Mouse (Mus musculus) heart, postnatal 14 days (tissue): ENCODE data around the gene Cog8. TPM values are rescaled to one million over a fixed set of nuclear protein-coding genes. Genes with fewer than 3 reads are reported as not detected.
"Not testable (repeated sequence)": the region's sequence is repeated elsewhere in the genome, so short reads cannot be mapped to it uniquely, and the experiment has no call there.

Experiments used
- DNase-seq, 2 experiments: peaks; one replicate each; pipeline ENCODE4 v3.0.0; 2021 to 2022
- intact Hi-C: fragments of 180-260 bp; cut with DNase I; formaldehyde crosslinking; loops from one replicate; pipeline ENCODE4 v1.15.1; 2025
- total RNA-seq, 2 experiments: library from RNA; stranded (reverse); gene quantifications; 2 replicates each; pipeline ENCODE4 v1.2.3; 2021

The Cog8 gene
- total RNA-seq, 2 experiments from 2014 or later = 18.6 to 18.9 TPM

DNA sequence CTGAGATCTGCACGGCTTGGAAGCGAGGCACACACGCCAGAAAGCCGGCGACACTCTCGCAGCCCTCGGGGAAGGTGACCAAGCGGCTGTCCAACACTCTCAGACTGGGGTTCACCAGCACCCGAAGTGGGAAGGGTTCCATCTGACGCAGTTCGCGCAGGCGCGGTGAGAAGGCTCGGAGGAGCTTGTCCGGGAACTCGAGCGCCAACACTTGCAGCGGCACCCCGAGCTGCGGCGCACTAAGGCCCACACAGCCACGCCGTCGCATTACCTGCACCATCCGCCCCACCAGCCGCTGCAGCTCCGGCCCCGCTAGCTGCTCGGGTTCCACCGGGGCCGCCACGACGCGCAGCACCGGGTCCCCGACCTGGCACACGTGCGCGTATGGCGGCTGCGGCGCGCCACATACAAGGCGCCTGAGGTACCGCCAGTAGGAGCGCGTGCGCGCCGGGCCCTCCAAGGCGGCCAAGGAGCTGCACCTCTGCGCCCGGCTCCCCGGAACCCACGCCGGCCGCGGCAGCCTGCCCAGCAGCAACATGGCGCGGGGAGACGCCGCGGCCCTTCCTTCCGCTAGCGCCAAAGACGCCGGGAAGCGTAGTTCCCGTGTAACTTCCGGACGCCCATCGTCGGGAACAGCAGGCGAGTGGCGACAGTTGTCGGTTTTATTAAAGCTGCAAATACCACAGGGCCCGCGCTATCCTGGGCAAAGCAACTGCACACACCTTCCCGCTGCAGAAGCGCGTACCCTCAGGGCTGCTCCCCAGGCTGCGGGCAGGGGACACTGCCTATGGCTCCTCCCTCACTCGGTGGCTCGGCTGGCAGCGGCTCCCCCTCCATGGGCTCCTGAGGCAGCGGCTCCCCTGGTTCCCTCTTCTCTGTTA, 8.2 kb downstream of the Cog8 start, which contains the start of gene Pdf:
TSS of gene Pdf (minus strand) at position 554 of the 881 bp plus-strand sequence.
- intact Hi-C loops = loop anchor here (2.0 kb wide), 1 partner anchor 18 kb away; the partner anchor contains the start of gene Vps4a
- peak; percentile 84 to 87 for DNase-seq

DNA sequence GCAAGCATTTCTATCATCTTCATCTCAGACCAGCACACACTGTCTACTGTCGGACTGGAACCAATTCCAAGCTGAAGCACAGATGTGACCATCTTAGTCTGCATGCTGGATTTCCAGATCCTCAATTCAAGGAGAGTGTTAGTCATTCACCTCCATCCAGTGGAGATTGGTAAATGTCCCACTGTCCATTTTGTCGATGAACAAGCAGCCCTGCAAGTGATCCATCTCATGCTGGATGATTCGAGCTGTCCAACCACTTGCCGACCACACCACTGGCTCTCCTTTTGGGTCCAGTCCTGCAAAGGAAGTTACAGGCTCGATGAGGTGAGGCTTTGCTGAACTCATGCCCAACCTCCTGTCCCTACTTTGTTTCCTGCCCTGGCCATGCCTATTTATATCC, 9.5 kb downstream of the Cog8 start:
- intact Hi-C loops = no loop called here
- DNase-seq = no peak

DNA sequence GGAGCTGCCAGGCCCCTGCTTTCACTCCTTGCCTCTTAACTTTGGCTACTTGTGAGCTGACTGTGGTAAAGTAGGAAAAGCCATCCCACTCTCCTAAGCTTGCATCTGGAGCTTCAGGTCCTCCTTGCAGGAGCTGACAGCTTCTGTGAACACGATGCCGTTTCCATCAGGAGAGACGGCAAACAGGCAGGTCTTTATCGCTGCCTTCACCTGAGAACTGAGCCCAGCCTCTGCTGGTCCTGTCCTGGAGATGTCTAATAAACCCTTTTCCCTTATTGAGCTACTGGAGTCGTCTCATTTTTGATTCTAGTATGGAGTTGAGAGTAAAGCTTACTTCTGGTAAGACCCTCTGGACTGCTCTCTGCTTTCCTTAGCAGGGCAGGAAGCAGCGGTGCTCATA, 11.0 kb downstream of the Cog8 start:
- intact Hi-C loops = no loop called here
- DNase-seq = no peak

DNA sequence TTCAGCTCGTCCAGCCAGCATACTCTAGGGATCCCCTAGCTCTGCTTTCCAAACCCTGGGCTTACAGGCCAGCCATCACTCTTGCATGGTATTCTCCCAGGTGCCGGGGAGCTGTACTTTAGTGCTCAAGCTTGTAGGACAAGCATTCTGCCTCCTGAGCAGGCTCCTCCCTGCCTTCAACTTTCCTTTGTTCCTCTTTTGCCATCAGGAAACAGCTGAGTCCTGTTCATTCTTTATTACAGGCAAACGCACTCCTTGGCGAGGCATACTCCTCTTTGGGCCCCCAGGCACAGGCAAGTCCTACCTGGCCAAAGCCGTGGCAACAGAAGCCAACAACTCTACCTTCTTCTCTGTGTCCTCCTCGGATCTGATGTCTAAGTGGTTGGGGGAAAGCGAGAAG, 15.9 kb downstream of the Cog8 start:
- DNase-seq = no peak
- intact Hi-C loops = no loop called here

DNA sequence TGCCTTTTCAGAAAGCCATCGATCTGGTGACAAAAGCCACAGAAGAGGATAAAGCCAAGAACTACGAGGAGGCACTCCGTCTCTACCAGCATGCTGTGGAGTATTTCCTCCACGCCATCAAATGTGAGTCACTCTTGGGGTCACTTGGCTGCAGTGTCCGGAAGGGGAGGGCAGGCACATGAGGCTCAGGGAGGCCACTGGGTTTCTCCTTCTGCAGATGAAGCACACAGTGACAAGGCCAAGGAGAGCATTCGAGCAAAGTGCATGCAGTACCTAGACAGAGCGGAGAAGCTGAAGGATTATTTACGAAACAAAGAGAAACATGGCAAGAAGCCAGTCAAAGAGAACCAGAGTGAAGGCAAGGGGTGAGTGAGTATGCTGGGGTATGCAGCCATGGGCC, 19.9 kb downstream of the Cog8 start:
- DNase-seq = no peak
- intact Hi-C loops = no loop called here

DNA sequence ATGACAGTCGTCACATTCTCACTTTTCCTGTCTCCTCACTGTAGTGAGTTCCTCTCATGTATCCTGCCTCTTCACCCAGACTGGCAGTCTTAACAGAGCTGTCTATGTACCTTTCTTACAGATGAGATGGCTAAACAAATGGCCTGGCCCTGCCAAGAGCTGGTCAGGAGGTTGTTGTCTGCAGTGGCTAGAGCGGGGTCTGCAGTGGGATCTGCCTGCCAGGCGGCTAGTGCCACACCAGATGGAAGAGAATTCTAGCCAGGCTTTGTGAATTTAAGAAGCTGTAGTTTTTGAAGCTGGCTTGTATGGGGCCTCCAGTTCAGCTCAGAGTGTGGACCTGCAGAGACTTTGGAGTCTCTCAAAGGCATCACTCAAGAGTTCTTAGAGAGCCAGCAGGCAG, 20.8 kb downstream of the Cog8 start:
- intact Hi-C loops = no loop called here
- no peak for DNase-seq

DNA sequence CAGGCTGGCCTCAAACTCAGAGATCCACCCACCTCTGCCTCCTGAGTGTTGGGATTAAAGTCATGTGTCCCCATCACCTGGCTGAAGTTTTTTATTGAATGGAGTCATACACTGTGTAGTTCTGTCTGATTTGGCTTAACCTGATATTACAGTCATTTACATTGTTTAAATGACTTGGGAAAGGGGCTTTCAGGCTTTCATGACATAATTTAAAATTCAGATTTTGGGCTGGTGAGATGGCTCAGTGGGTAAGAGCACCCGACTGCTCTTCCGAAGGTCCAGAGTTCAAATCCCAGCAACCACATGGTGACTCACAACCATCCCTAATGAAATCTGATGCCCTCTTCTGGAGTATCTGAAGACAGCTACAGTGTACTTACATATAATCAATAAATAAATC, 22.9 kb downstream of the Cog8 start:
- intact Hi-C loops, DNase-seq: not testable (repeated sequence)

DNA sequence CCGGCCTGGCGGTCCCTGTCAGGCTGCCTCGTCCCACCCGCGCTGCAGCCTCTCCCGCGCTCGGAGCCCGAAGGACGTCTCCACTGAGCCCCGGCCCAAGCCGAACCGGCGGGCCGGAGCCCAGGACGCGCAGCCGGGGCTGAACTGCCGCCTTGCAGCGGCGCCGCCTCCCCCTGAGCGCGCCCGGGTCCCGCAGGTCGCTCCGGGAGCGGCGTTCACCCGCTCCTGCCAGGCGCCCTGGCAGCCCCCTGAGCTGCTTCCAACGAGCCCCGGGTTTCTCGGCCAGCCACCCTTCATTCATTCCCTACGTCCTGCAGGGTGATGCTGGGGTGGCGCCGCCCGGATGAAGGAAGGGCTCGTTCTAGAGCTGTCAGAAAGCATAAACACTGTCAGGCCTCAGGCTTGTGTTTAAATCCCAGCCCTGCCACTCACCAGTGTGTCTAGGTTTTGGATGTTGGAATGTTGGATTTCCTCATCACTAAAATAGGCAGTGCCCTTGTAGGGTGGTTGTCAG, 24.9 kb downstream of the Cog8 start:
- intact Hi-C loops = loop anchor here (2.0 kb wide), 1 partner anchor 17 kb away; the partner anchor contains the start of gene Pdf
- no peak for DNase-seq

DNA sequence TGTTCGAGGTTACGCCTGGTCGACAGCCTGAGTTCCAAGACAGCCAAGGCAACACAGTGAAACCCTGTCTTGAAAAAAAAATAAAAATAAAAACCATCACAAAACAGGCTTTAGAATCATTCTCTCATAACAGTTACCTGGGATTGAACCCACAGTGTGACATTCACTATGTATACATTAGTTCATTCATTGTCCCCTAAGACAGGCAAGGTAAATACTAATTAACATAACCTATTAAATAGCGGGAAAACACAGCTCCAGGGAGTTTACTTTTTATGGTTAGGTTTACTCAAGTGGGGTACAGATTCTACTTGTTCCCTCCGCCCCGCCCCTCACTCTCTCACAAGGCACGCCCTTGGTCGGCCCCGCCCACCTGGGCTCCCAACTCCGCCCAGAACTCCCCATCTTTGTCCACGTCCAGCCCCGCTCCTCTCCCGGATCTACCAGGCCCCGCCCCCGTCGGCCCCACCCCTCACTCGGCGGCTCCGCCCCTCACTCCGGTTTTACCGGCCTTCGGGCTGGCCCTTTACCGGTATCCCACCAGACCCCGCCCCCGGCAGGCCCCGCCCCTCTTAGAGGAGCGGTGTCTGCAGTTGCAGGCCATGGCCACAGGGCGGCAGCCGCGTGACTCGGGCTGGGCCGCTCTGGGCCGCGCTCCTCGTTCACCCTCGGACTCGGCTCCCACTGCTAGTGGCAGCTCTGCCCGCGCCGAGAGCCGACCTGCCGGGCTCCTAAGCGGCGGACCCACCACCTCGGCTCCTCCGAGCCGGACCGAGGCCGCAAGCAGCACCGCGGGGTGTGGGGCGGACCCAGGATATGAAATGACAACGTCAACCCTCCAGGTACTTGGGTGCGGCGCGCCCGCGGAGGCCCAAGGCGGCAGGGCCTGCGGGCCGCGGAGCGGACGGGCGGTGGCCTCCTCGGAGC, 25.6 kb downstream of the Cog8 start, which contains the start of gene Vps4a:
TSS of gene Vps4a (plus strand) at position 573 of the 927 bp plus-strand sequence.
- DNase-seq = peak; percentile 98 to 99
- intact Hi-C loops = loop anchor here (2.0 kb wide), 1 partner anchor 18 kb away; the partner anchor contains the start of gene Pdf

DNA sequence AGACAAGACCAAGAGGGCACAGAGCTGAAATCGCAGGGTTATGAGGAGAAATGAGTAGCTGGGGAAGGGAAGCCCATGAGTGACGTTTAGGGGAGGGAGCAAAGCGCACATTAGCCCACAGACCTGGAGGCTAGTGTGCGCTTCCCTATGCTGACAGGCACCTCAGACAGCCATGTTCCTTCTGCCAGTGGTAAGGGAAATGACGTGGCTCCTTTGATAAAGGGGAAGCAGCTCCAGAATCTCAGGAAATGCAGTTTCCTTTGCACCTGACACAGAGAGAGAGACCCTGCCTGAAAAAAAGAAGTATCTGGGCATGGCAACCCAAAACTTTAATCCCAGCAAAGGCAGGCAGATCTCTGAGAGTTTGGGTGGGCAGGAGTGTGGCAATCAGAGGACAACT, 26.4 kb downstream of the Cog8 start:
- intact Hi-C loops = loop anchor here (2.0 kb wide), 1 partner anchor 19 kb away; the partner anchor contains the start of gene Pdf
- no peak for DNase-seq

DNA sequence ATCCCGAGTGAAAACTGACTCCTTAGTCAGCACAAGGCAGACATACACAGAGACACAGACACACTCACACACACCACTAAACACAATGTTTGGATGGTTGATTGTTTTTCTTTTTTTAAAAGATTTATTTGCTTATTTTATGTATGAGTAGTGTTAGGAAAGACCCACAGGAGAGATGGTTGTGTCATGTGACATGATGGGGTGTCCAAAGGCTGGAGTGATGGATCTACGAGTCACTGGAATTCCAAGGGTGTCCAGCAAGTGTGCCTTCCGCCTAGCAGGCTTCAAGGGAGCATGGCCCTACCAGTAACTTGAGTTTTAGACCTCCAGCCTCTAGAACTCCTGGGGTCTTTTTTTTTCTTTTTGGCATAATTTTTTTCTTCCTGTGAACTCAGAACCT, 27.2 kb downstream of the Cog8 start:
- DNase-seq = no peak
- intact Hi-C loops = no loop called here

DNA sequence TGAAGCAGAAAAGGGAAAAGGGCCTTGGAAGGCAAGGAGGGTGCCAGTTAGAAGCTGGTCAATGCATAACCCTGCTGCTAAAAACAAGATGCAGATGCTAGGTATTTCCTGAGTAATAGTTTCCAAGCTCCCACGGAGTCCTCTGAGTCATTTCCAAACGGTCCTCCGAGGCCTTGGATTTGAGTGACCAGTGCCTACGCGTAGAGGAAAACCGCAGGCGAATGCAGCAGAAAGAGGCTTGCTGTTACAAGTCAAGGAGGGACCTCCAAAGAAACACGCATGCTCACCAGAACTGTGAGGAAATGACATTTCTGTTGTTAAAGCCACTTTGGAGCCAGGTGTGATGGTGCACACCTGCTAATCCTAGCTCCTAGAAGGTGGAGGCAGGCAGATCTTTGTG, 33.0 kb downstream of the Cog8 start:
- intact Hi-C loops = no loop called here
- DNase-seq = no peak

DNA sequence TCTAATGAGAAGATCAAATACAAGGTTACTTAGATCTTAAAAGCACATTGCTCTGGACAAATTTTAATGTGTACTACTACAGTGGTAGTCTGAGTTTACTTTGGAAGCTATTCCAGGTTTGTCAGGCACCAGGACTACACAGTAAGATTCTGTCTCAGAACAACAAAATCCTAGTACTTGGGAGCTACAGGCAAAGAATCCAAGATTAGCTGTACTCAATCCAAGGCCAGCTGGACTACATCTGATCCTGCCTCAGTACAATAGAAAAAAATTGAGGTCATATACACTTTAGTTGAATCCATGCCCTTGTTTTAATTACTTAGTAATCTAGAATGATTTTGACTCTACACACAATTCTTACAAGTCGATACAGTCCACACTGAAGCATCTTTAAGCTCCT, 41.6 kb downstream of the Cog8 start:
- intact Hi-C loops = no loop called here
- DNase-seq = no peak

DNA sequence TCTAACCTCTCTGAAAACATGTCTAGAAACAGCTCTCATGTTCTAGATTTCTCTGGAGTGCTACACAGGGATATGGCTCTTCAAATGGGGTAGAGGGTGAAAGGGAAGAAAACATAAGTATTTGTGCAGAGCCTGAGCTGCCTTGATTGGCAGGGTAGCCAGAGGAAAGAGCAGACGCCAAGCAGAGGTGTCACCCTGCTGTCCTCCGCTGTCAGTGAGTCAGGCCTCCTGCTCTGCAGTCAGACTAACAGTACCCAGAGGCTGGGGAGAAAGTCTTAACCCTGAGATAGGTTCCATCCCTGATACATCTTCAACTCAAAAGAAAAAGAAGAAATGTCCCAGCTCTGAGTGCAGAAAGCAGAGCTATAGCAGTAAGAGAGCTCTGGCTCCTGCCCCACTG, 43.8 kb downstream of the Cog8 start:
- intact Hi-C loops = no loop called here
- DNase-seq = no peak

DNA sequence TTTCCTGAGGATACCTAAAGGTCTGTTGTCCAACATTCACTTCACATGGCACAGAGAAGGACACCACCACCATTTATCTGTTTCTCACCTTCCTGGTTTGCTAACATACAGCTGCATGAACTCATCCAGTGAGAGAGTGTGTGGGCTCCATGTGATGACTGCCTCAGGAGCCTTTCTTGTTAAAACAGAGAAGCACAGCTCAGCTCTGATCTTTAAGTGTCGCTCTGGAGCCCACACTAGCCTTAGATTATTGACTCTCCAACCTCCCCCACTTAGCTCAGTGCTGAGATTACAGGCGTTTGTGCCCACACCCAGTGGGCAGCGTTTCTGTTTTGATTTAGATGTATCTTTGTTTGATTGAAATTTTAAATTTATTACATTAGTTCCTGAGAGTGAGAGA, 48.7 kb downstream of the Cog8 start:
- no peak for DNase-seq
- intact Hi-C loops = no loop called here

DNA sequence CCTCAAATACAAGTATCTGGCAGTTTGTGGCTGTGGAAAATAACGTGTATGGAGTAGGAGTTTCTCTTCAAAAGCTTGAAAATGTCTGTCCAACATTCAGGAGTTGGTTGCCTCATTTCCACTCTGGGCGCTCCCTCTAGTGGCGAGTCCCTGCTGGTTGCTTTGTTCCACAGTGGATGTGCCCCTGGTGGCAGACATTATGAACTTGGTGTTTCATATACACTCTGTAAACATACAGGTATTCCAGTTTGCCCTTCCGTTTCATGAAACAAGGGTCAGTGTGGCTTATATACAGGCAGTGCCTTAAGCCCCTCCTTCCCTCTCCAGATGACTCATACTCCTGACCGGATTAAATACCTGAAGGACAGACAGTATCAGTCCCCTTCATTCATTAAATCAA, 54.0 kb downstream of the Cog8 start:
- intact Hi-C loops = loop anchor here (2.0 to 5.0 kb wide), 3 partner anchors 72 to 310 kb away; no protein-coding TSS in a partner anchor
- DNase-seq = peak; percentile 90 to 94

DNA sequence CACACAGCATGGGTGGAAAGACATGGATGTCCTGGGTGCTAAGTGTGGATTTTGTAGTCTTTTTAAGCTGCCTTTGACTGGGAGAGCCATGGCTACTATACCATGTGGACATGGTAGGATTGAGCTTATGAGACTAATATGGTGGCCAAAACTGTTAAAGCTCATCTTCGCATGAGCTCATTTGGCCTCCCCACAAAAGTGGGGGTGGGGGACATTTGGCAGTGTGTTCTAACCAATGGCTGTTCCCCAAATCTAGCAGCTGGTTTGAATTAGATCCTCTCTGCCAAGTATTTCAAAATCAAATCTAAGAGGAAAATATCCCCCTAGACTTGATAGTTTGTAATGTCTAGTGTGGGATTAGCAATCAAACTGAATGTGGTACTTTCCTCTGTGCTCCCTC, 57.4 kb downstream of the Cog8 start:
- intact Hi-C loops = no loop called here
- peak; percentile 66 to 67 for DNase-seq

DNA sequence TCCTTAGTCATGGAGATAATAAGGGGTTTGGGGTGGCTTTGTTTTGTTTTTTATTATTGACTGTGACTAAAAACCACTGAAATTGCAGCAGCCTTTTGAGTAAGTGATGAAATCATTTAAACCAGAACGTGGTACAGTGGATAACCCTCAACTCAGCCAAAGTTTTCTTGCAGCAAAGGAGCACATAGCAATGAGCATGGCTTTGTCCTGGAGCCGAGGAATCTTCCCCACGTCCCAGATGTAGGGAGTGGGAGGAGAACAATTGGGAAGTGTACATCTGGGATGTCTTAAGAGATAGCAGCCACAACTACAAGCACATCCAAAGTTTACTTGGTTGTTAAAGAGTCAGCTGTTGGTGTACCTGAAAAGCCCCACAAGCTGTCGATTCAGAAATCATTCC, 59.1 kb downstream of the Cog8 start:
- intact Hi-C loops = no loop called here
- DNase-seq = no peak

DNA sequence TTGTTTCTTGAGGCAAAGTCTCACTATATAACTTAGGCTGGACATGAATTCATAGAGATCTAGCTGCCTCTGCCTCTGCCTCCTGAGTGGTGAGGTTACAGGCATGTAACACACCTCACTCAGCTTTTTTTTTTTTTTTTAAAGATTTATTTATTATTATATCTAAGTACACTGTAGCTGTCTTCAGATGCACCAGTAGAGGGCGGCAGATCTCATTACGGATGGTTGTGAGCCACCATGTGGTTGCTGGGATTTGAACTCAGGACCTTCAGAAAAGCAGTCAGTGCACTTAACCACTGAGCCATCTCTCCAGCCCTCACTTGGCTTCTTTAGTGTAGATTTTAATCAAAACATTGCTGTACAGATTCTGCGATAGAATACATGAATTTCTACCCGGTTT, 60.1 kb downstream of the Cog8 start:
- DNase-seq, intact Hi-C loops: not testable (repeated sequence)
